Mouse (Mus musculus) heart, embryonic 12.5 days (tissue): ENCODE results near the gene Lmnb2. TPM values are rescaled to one million over a fixed set of nuclear protein-coding genes. Genes with fewer than 3 reads are reported as not detected.

Experiments
- ATAC-seq: fragments of 200-750 bp; cut with Nextera tagmentation; 2 replicates; pipeline ENCODE4 v1.8.0; 2017; ENCODE audit warnings: moderate TSS enrichment, moderate library complexity; ENCODE audit not compliant: insufficient number of reproducible peaks, low FRiP score
- H3K27ac ChIP-seq: fragments of 300-500 bp; sonication (generic); 2 replicates; pipeline ENCODE4 v1.5.1; 2016; ENCODE audit warnings: mild to moderate bottlenecking, moderate library complexity; ENCODE audit not compliant: poor library complexity, severe bottlenecking
- H3K27me3 ChIP-seq: fragments of 300-500 bp; sonication (generic); replicated peaks from 2 replicates; pipeline ENCODE4 v1.6.1; 2016; ENCODE audit warnings: mild to moderate bottlenecking, moderate library complexity
- H3K36me3 ChIP-seq: fragments of 300-500 bp; sonication (generic); 2 replicates; pipeline ENCODE4 v1.6.1; 2016; ENCODE audit warnings: mild to moderate bottlenecking, moderate library complexity
- H3K4me1 ChIP-seq: fragments of 300-500 bp; sonication (generic); replicated peaks from 2 replicates; pipeline ENCODE4 v1.6.1; 2016; ENCODE audit warnings: mild to moderate bottlenecking
- H3K4me2 ChIP-seq: fragments of 300-500 bp; sonication (generic); 2 replicates; pipeline ENCODE4 v1.6.1; 2016; ENCODE audit warnings: mild to moderate bottlenecking, moderate library complexity
- H3K4me3 ChIP-seq: fragments of 300-500 bp; sonication (generic); 2 replicates; pipeline ENCODE4 v1.5.1; 2016; ENCODE audit warnings: mild to moderate bottlenecking
- H3K9ac ChIP-seq: fragments of 300-500 bp; sonication (generic); 2 replicates; pipeline ENCODE4 v1.6.1; 2016; ENCODE audit warnings: mild to moderate bottlenecking, moderate library complexity
- H3K9me3 ChIP-seq: fragments of 300-500 bp; sonication (generic); replicated peaks from 2 replicates; pipeline ENCODE4 v1.6.1; 2016; ENCODE audit warnings: mild to moderate bottlenecking, moderate library complexity
- WGBS: fragments of 180-500 bp; shearing (Covaris S2); methylation state at CpG from one replicate; pipeline ENCODE4 v1.1.7; 2016; 5-methylcytosine and 5-hydroxymethylcytosine counted together
- polyA plus RNA-seq: library from polyadenylated mRNA; unstranded; fragments of >200 nt; fragmentation: Nextera tagmentation; extraction: Ambion mirVana; gene quantifications from 2 replicates; pipeline ENCODE4 v1.2.1, GENCODE M21; 2016

Gene Lmnb2
- polyA plus RNA-seq, 1 experiment from 2014 or later: 34.3 TPM

DNA sequence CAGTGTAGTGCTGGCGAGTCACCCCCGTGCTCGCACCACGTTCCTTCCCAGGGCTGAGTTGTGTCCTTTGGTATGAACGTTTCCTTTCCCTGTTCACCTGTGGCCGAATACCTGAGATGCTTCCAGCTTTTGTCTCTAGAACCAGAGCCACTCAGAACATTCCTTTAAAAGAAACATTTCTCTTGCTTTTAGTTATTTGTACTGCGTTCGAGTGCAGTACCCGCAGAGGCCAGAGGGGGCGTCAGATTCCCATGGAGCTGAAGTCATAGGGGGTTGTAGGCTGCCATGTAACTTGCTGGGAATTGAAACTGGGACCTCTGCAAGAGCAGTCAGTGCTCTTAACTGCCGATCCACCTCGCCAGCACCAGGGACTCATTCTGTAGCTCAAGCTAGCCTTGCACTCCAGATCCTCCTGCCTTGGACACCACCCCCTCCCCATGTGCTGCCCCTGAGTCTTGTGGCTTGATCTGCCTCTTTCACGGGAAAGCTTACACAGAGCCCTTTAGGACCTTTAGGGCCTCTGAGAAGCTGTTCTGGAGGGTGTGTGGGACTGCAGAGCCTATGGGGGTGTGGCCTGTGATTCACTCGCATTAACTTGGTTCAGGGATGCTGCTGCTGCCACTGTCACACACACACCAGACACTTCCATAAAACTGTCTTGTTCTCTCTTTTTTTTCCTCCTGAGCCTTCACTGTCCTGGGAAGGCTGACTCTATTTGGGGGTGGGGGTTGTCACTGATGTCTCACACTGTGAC is 28.8 kb upstream of the Lmnb2 start:
- H3K4me1 ChIP-seq: peaks cover 56% of the 10 kb centered on the region
- no peak overlapping the region for H3K4me2 ChIP-seq
- H3K27me3 ChIP-seq: 0 out of 2 replicates have a peak, but pooled peaks cover 3% of the 10 kb centered on the region
- H3K36me3 ChIP-seq: no peaks in the 10 kb centered on the region
- 63% methylated on average over 14 of the region's 14 CpGs for WGBS
- H3K27ac ChIP-seq: peak overlapping the region; percentile 71
- no peak overlapping the region for H3K9ac ChIP-seq
- no peak for ATAC-seq
- no peak overlapping the region for H3K4me3 ChIP-seq
- H3K9me3 ChIP-seq: no peaks in the 10 kb centered on the region

DNA sequence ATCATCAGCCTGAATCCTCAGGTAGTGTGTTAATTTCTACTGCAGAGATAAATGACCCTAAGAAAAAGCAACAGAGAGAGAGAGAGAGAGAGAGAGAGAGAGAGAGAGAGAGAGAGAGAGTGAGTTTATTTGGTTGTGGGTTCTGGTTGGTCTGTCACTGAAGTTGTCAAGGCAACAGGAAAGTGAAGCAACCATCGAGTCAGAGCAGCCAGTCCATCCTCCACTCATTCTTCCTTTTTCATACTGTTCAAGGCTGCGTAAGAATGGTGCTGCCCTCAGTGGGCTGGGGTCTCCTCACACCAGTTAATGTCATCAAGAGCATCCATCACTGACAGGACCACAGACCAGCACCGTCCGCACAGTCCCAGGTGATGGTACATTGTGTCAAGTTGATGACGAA is 26.2 kb upstream of the Lmnb2 start:
- no peak for ATAC-seq
- Histone ChIP-seq H3K4me2 (no peak overlapping the region), H3K27ac (no peak overlapping the region), H3K4me3 (no peak overlapping the region), H3K9ac (no peak overlapping the region), H3K4me1 (peaks cover 72% of the 10 kb centered on the region), H3K27me3 (no peaks in the 10 kb centered on the region), H3K9me3 (no peaks in the 10 kb centered on the region), H3K36me3 (no peaks in the 10 kb centered on the region)
- 87% methylated on average over 5 of the region's 5 CpGs for WGBS

DNA sequence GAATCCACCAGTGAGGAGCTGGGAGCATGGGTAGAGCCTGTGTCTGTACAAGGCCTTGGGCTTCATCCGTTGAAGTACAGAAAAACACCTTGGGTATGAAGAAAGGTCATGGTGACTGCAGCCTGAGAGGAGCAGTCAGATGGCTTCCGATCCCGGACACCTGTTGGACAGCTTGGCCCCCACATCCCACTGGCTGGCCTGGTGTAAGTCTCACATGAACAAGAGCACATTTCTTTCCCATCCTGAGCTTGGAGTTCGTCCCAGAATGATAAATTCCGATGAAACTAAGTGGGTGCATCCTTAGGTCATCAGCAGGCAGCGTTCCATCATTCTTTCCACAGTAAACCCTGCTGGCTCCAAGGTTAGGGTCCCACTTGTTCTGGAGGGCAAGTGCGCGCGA is 25.7 kb upstream of the Lmnb2 start:
- Histone ChIP-seq H3K4me2 (no peak overlapping the region), H3K27me3 (no peaks in the 10 kb centered on the region), H3K9ac (no peak overlapping the region), H3K27ac (peak overlapping the region; percentile 3; the same call in 1 of the 2 replicates), H3K4me3 (no peak overlapping the region), H3K4me1 (peaks cover 72% of the 10 kb centered on the region), H3K9me3 (no peaks in the 10 kb centered on the region), H3K36me3 (no peaks in the 10 kb centered on the region)
- 50% methylated on average over 9 of the region's 9 CpGs for WGBS
- ATAC-seq: no peak

DNA sequence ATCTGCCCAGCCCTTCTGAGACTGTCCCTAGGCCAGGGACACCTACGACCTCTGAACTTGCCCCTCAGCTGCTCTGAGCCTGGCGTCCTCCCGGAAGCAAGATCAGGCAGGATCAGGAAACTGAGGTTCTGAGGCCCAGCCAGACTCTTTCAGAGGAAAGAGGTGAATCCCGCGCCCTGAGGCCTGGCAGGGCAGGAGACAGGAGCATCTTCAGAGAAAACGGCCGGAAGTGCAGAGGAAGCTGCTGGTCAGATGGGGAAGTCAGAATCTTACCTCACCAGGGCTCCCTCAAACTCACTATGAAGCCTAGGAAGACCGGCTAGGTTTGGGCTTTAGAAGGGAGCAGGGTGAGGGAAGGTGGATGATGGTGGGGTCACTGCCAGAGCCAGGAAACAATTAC is 24.9 kb upstream of the Lmnb2 start:
- Histone ChIP-seq H3K4me3 (no peak overlapping the region), H3K9me3 (no peaks in the 10 kb centered on the region), H3K27ac (peak overlapping the region; percentile 3; the same call in 1 of the 2 replicates), H3K4me2 (no peak overlapping the region), H3K9ac (0 out of 2 replicates have a peak overlapping the region, but pooled peaks have one; percentile 28), H3K4me1 (peaks cover 72% of the 10 kb centered on the region), H3K27me3 (no peaks in the 10 kb centered on the region), H3K36me3 (no peaks in the 10 kb centered on the region)
- no peak for ATAC-seq
- WGBS: 54% methylated on average over 8 of the region's 8 CpGs

DNA sequence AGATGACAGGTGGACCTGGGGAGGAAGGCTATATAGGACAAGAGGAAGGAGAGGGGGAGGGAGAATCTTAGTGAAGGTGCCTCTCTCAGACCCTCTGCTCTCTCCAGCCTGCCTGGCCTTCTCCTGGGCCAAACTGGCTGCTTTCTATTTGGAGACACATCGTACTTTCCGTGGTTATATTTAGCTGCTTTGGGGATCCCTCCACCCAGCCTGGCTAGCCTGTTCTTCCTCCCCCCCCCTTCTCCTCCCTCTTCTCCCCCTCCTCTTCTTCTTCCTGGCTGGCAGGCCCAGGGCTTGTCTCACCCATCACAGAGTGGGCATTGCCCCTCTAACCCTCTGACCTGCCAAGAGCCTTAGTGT is 22.9 kb upstream of the Lmnb2 start:
- Histone ChIP-seq H3K9ac (peak overlapping the region; percentile 55), H3K27ac (peak overlapping the region; percentile 100), H3K4me2 (peak overlapping the region; percentile 59), H3K4me3 (peak overlapping the region; percentile 21; the same call in 1 of the 2 replicates), H3K9me3 (no peaks in the 10 kb centered on the region), H3K36me3 (no peaks in the 10 kb centered on the region), H3K27me3 (no peaks in the 10 kb centered on the region), H3K4me1 (peaks cover 76% of the 10 kb centered on the region)
- no peak for ATAC-seq
- 11% methylated on average over 2 of the region's 2 CpGs for WGBS

DNA sequence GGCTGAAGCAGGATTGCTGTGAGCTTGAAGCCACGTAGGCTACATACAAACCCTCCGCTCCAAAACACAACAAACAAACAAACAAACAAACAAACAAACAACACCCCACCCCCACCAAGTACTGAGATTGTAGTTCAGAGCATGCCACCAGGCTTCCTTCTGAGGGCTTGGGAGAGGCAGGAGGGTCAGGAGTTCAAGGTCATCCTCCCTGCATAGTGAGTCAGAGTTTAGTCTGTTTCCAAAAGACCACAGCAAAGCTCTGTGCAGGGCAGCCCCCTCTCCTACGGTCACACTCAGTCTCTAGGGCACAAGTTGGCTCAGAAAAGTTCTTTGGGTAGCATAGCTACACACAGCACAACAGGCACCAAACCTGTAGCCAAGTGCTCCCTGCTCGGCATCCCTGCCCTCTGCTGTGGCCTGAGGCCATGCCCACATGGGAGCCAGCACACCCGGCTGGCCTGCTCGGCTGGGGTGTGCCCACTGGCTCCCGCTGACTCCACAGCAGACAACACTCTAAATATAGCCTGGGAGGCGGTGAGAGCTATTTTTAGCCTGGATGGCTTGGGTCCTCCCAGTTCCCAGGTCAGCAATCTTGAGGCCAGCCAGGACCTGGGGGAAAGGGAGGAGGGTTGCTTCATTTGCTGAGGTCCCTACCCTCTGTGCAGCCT is 22.4 kb upstream of the Lmnb2 start:
- peak overlapping the region; percentile 55 for H3K9ac ChIP-seq

DNA sequence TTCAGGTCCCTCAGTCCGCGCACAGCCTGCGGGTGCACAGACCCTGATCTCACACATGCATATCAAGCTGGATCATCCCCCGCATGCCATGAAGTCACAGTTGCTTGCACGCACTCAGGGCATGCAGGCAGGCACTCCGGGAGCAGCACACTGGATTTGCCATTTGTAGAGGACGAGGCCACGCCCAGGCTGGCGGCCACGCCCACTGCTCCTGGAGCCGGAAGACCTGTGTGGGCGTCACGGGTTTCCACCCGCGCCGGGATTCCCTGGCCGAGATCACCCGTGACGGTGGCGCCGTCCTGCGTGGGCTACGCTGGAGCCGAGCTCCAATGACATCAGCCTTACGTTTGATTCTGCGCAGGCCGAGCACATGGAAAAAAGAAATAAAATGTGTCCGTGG is 21.6 kb upstream of the Lmnb2 start:
- peak; percentile 30 for ATAC-seq
- H3K9ac ChIP-seq: peak overlapping the region; percentile 55

More for the DNA sequence above, 22.4 kb upstream of the Lmnb2 start:
- peak overlapping the region; percentile 21; the same call in 1 of the 2 replicates for H3K4me3 ChIP-seq
- no peaks in the 10 kb centered on the region for H3K27me3 ChIP-seq
- ATAC-seq: peak; percentile 58
- no peaks in the 10 kb centered on the region for H3K9me3 ChIP-seq
- peak overlapping the region; percentile 59 for H3K4me2 ChIP-seq
- peak overlapping the region; percentile 100 for H3K27ac ChIP-seq
- 21% methylated on average over 8 of the region's 8 CpGs for WGBS
- no peaks in the 10 kb centered on the region for H3K36me3 ChIP-seq
- peaks cover 81% of the 10 kb centered on the region for H3K4me1 ChIP-seq

DNA sequence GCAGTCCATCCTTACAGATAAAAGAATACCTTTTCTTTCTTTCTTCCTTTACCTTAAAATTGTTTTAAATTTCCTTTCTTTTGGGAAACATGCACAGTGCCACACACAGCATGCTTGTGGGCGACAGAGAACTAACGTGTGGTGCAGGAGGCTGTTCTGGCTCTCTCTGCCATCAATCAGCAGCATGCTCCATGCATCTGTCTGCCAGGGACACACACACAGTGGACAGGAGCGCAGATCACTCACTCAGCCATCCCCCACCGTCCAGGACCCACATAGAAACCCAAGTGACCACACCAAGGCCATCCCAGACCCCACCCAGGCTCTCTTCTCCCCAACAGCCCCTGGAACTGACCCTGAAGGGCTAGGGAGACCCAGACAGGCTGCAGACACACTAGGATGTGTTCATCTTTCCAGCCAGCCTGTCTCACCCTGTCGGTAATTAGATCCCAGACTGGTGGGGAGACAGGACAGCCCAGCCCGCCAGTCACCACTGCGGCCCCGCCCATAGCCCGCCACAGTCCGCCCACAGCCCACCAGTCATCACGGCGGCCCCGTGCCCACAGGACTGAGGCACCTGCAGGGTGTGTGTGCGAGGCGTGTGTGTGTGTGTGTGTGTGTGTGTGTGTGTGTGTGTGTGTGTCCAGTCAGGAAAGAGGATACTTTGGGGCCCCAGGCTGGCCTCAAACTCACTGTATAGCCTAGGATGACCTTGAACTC is 20.9 kb upstream of the Lmnb2 start:
- 6% methylated on average over 15 of the region's 15 CpGs for WGBS
- Histone ChIP-seq H3K9me3 (no peaks in the 10 kb centered on the region), H3K4me2 (peak overlapping the region; percentile 59), H3K4me3 (peak overlapping the region; percentile 21), H3K27ac (peak overlapping the region; percentile 100), H3K9ac (peak overlapping the region; percentile 55), H3K27me3 (peaks cover 6% of the 10 kb centered on the region; the same call in 1 of the 2 replicates), H3K4me1 (peaks cover 93% of the 10 kb centered on the region), H3K36me3 (no peaks in the 10 kb centered on the region)
- ATAC-seq: peak; percentile 45; the same call in 1 of the 2 replicates

More for the DNA sequence above, 21.6 kb upstream of the Lmnb2 start:
- Histone ChIP-seq H3K27ac (peak overlapping the region; percentile 100), H3K4me1 (peaks cover 87% of the 10 kb centered on the region), H3K36me3 (no peaks in the 10 kb centered on the region), H3K27me3 (no peaks in the 10 kb centered on the region), H3K4me2 (peak overlapping the region; percentile 59), H3K4me3 (peak overlapping the region; percentile 21), H3K9me3 (no peaks in the 10 kb centered on the region)
- WGBS: 4% methylated on average over 28 of the region's 28 CpGs

DNA sequence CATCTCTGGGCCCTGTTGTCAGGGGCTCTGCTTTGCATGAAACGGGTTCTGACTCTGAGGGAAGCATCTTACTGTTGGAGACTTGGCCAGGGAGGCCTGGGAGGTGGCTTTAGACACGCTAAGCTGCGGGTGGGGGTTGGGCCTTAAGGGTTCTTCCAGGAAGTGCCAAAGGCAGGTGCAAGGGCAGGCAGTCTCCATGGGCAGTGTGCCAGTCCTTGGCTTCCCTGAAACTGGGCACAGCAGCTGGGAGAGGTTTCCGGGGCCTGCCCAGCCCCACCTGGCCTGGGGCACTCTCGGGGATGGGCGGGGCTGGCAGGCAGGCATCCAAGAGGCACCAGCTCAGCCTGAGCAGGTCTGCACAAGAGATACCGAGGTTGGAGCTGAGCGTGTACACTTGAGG is 19.6 kb upstream of the Lmnb2 start:
- Histone ChIP-seq H3K9ac (peak overlapping the region; percentile 57; the same call in 1 of the 2 replicates), H3K4me3 (no peak overlapping the region), H3K27me3 (peaks cover 12% of the 10 kb centered on the region; the same call in 1 of the 2 replicates), H3K9me3 (no peaks in the 10 kb centered on the region), H3K4me1 (peaks cover 94% of the 10 kb centered on the region), H3K4me2 (peak overlapping the region; percentile 3; the same call in 1 of the 2 replicates), H3K27ac (peak overlapping the region; percentile 26; the same call in 1 of the 2 replicates), H3K36me3 (no peaks in the 10 kb centered on the region)
- 27% methylated on average over 8 of the region's 8 CpGs for WGBS
- ATAC-seq: no peak

DNA sequence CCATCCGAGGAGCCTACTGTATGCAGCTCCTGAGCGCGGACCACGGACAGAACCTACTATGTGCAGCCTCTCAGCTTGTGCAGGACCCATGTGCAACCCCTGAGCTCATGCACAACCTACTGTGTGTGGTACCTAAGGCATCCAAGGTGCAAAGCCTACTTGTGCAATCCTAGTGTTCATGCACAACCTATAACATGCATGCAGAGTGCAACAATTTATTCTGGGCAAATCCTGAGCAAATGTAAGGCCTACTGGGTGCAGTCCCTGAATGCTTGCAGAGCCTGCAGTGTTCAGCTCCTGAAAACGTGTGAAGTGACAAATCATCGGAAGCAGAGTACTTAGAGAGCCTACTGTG is 18.7 kb upstream of the Lmnb2 start:
- Histone ChIP-seq H3K36me3 (no peaks in the 10 kb centered on the region), H3K4me3 (peak overlapping the region; percentile 52), H3K4me2 (peak overlapping the region; percentile 82), H3K27ac (peak overlapping the region; percentile 82), H3K9ac (peak overlapping the region; percentile 74), H3K9me3 (no peaks in the 10 kb centered on the region), H3K27me3 (peaks cover 12% of the 10 kb centered on the region; the same call in 1 of the 2 replicates), H3K4me1 (peaks cover 98% of the 10 kb centered on the region)
- 11% methylated on average over 6 of the region's 6 CpGs for WGBS
- no peak for ATAC-seq
